ENCODE assay signal across 25 mouse cellular contexts in the genomic region with DNA sequence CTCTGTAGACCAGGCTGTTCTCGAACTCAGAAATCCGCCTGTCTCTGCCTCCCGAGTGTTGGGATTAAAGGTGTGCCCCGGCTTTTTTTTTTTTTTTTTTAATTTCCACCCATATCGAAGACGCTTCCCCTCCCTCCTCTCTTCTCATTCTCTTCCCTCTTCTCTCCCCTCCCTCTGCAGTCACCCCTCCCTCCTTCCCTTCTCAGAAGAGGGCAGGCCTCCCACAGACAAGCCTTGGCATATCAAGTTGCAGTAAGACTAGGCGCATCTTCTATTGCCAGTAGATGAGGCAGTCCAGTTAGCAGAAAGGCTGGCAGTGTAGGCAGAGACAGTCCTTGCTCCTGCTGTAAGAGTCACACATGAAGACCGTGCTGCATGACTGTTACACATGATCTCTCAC. TPM values are rescaled to one million over a fixed set of nuclear protein-coding genes. Genes with fewer than 3 reads are reported as not detected.
A peak's percentile ranks its signal among the peaks of the same experiment; 100 is the strongest.
DNase-seq lines count a peak whose midpoint lies in the region; ATAC-seq and TF ChIP-seq lines count a peak whose summit lies in the region.
"Had no signal": no experiment of that assay in that cellular context is flagged by ENCODE, and none has a peak within 500 bp of the region (broad histone marks: within the 10 kb centered on the region; RNA-seq: fewer than 3 reads in every experiment).

No protein-coding gene starts in this region.

- H3K36me3 ChIP-seq in MEL (ENCODE audit: control insufficient read depth in 1 of 2, insufficient read depth in 2 of 2, low read length in 2 of 2), result peaks cover 0 to 7% of the 10 kb centered on the region in 2 experiments; a peak in 3 of 4 replicates
- H3K36me3 ChIP-seq: heart, embryonic 10.5 days; heart, embryonic 13.5 days; hindbrain, embryonic 12.5 days; hindbrain, embryonic 15.5 days had no signal

- H3K27ac ChIP-seq in MEL (ENCODE audit: control insufficient read depth, low read depth, low read length), result no peak overlapping the region
- H3K27ac ChIP-seq: forebrain, embryonic 10.5 days; forebrain, embryonic 13.5 days; heart, adult 2 months; heart, embryonic 10.5 days; heart, embryonic 13.5 days; hindbrain, embryonic 12.5 days; hindbrain, embryonic 15.5 days had no signal

- intact Hi-C loops in heart, postnatal 10 days (cut with DNase I), result no loop called here

- TF ChIP-seq RAD21 in MEL (IDR thresholded peaks at IDR 0.05; ENCODE audit: low read depth, low read length), result no peak

- peak; percentile 19 for DNase-seq in heart, adult 11 months
- no peak for DNase-seq in heart, postnatal 10 days
- peak; percentile 30 for DNase-seq in ES-CJ7 (ENCODE audit: low read depth, low spot score)
- peak; percentile 45 for DNase-seq in MEL (ENCODE audit: low read depth, low spot score)
- peak; percentile 42 for DNase-seq in skeletal muscle tissue, adult 2 months (ENCODE audit: low read depth, low spot score)
- DNase-seq in spleen, adult 18-20 months, result no peak
- DNase-seq: adrenal gland, adult 2 months; adrenal gland, postnatal 14 days; B cell, adult 2 months; cerebellum, adult 11 months; cerebellum, adult 2 months; cerebellum, postnatal 10 days; cerebellum, postnatal 36 days; gastrocnemius, postnatal 14 days; heart, adult 2 months had no signal

- no peak overlapping the region for H3K9ac ChIP-seq in MEL (ENCODE audit: control insufficient read depth, low read depth, low read length, poor library complexity, severe bottlenecking)
- H3K9ac ChIP-seq: forebrain, embryonic 13.5 days; heart, embryonic 13.5 days; hindbrain, embryonic 12.5 days; hindbrain, embryonic 15.5 days had no signal

- H3K4me3 ChIP-seq in MEL (ENCODE audit: control insufficient read depth in 1 of 2, insufficient read depth in 1 of 2, low read depth in 2 of 2, low read length in 2 of 2), result no peak overlapping the region
- H3K4me3 ChIP-seq: forebrain, embryonic 10.5 days; forebrain, embryonic 13.5 days; heart, adult 2 months; heart, embryonic 10.5 days; heart, embryonic 13.5 days; hindbrain, embryonic 12.5 days; hindbrain, embryonic 15.5 days had no signal

- TF ChIP-seq POLR2A in MEL (IDR thresholded peaks at IDR 0.05; ENCODE audit: control insufficient read depth in 1 of 2, insufficient read depth in 1 of 2, low read depth in 1 of 2, low read length in 2 of 2, poor library complexity in 1 of 2), result no peak

- no peaks in the 10 kb centered on the region for H3K27me3 ChIP-seq in MEL (ENCODE audit: control insufficient read depth in 1 of 2, insufficient read depth in 2 of 2, low read length in 2 of 2)
- H3K27me3 ChIP-seq: CH12.LX; forebrain, embryonic 13.5 days; heart, embryonic 13.5 days; hindbrain, embryonic 12.5 days; hindbrain, embryonic 15.5 days had no signal

- peaks cover 20% of the 10 kb centered on the region for H3K79me2 ChIP-seq in MEL (ENCODE audit: control insufficient read depth, insufficient read depth, low read length, poor library complexity)

- ATAC-seq in megakaryocyte progenitor cell, adult 5-6 weeks (replicated peaks; ENCODE audit: poor library complexity), result no peak
- ATAC-seq: forebrain, embryonic 13.5 days; forebrain, embryonic 16.5 days; intestine, postnatal 0 days had no signal

- no peaks in the 10 kb centered on the region for H3K9me3 ChIP-seq in MEL (replicated peaks; ENCODE audit: insufficient read depth, low read length)
- H3K9me3 ChIP-seq: forebrain, embryonic 10.5 days; forebrain, embryonic 13.5 days; heart, embryonic 10.5 days; heart, embryonic 13.5 days; hindbrain, embryonic 12.5 days; hindbrain, embryonic 15.5 days had no signal

- H3K4me1 ChIP-seq in MEL (ENCODE audit: control insufficient read depth in 1 of 2, insufficient read depth in 2 of 2, low read length in 2 of 2), result peaks cover 9 to 11% of the 10 kb centered on the region in 2 experiments

- no peak for TF ChIP-seq EP300 in MEL (IDR thresholded peaks at IDR 0.05; ENCODE audit: low read depth in 1 of 2, low read length in 2 of 2)

- TF ChIP-seq CTCF in MEL (IDR thresholded peaks at IDR 0.05 in 2 of 3, conservative IDR thresholded peaks at IDR 0.05 in 1 of 3; ENCODE audit: control insufficient read depth in 1 of 3, insufficient read depth in 1 of 3, low read depth in 2 of 3, low read length in 3 of 3, poor library complexity in 1 of 3, severe bottlenecking in 1 of 3), result no peak

TF ChIP-seq in MEL, 35 proteins besides CTCF, POLR2A, EP300 and RAD21:
- no peak for TF ChIP-seq MEF2A (IDR thresholded peaks at IDR 0.05; ENCODE audit: extremely low read depth, insufficient replicate concordance, low read depth, low read length, poor library complexity, severe bottlenecking)
- TF ChIP-seq TCF12 (IDR thresholded peaks at IDR 0.05; ENCODE audit: low read depth, low read length), result no peak
- TF ChIP-seq ZNF384 (IDR thresholded peaks at IDR 0.05; ENCODE audit: low read depth, low read length), result peak; percentile 29; the same call in 1 of the 2 replicates

RNA-seq across cellular contexts. Expression of gene Prps1l3, which starts 2.4 kb away (rescaled TPM):
- 10 to 100 TPM; 17.8 to 22.8 TPM for total RNA-seq in heart, postnatal 10 days (2021)
- 70.7 and 81.2 TPM in 2 replicates for total RNA-seq in MEL (2012; rRNA removed)
- 10 to 100 TPM in 1 of 2 experiments, not detected in 1; 52.6 TPM for polyA plus RNA-seq in MEL (2012; ENCODE audit: insufficient read depth in 1 of 2, insufficient read length in 2 of 2, low read depth in 1 of 2, low replicate concordance in 2 of 2, missing spikeins in 1 of 2)
- total RNA-seq in megakaryocyte progenitor cell, adult 5-6 weeks (2015), result 52.8 and 56.9 TPM in 2 replicates
- 87.5 and 99.7 TPM in 2 replicates for total RNA-seq in megakaryocyte progenitor cell, adult 5-6 weeks (2017)

RNA-seq across cellular contexts. Expression of gene Mipol1, which starts 2.5 kb away (rescaled TPM):
- total RNA-seq in heart, postnatal 10 days (2021), result 1 to 10 TPM; 6.5 to 7.6 TPM
- total RNA-seq in MEL (2012; rRNA removed), result 4.0 and 4.4 TPM in 2 replicates
- 1 to 10 TPM in 1 of 2 experiments, not detected in 1; 8.3 TPM for polyA plus RNA-seq in MEL (2012; ENCODE audit: insufficient read depth in 1 of 2, insufficient read length in 2 of 2, low read depth in 1 of 2, low replicate concordance in 2 of 2, missing spikeins in 1 of 2)
- 7.4 and 8.8 TPM in 2 replicates for total RNA-seq in megakaryocyte progenitor cell, adult 5-6 weeks (2015)
- total RNA-seq in megakaryocyte progenitor cell, adult 5-6 weeks (2017), result 5.2 and 10.9 TPM in 2 replicates

RNA-seq across cellular contexts. Expression of gene Slc25a21, which starts 30.5 kb away (rescaled TPM):
- under 1 TPM; 0.12 TPM for total RNA-seq in heart, postnatal 10 days (2021)
- 11.7 and 18.3 TPM in 2 replicates for total RNA-seq in MEL (2012; rRNA removed)
- polyA plus RNA-seq in MEL (2012; ENCODE audit: insufficient read depth in 1 of 2, insufficient read length in 2 of 2, low read depth in 1 of 2, low replicate concordance in 2 of 2, missing spikeins in 1 of 2), result 10 to 100 TPM in 1 of 2 experiments, not detected in 1; 14.7 TPM
- 8.0 and 12.4 TPM in 2 replicates for total RNA-seq in megakaryocyte progenitor cell, adult 5-6 weeks (2015)
- 6.5 and 10.4 TPM in 2 replicates for total RNA-seq in megakaryocyte progenitor cell, adult 5-6 weeks (2017)
- total RNA-seq: CH12.LX had no signal
- polyA plus RNA-seq: forebrain, embryonic 16.5 days had no signal

Comparison
In these comparisons a context has a peak if more than half of its experiments do, and no peak if none do; other contexts are left out.
1. DNase-seq: peak in heart, adult 11 months (single experiment), ES-CJ7 (single experiment), MEL (single experiment) and skeletal muscle tissue, adult 2 months (single experiment); none in heart, postnatal 10 days (0 of 2) and spleen, adult 18-20 months (0 of 2).
2. RNA of gene Slc25a21, which starts 30.5 kb away (total RNA-seq): 11.7 to 18.3 TPM in MEL and 6.5 to 12.4 TPM in megakaryocyte progenitor cell, adult 5-6 weeks; 0.12 TPM in heart, postnatal 10 days; every median in the first group is over 4 times any median in the second.